Mouse (Mus musculus): ENCODE measurements around the gene Castor2. TPM values are rescaled to one million over a fixed set of nuclear protein-coding genes. Genes with fewer than 3 reads are reported as not detected.

Castor2 gene
- polyA plus RNA-seq, 1 experiment from 2014 or later, result 28.8 TPM

Other genes starting within 250 kb of the Castor2 start
- gene Rcc1l, start 77.1 kb downstream of the Castor2 start, polyA plus RNA-seq (2014; fragmentation: Nextera tagmentation; extraction: Ambion mirVana), result 16.7 and 17.5 TPM in 2 replicates
- 11.6 and 14.0 TPM in 2 replicates for gene Gtf2ird2, start 84.3 kb downstream of the Castor2 start, polyA plus RNA-seq (2014; fragmentation: Nextera tagmentation; extraction: Ambion mirVana)
- 0.94 and 3.7 TPM in 2 replicates for gene Ncf1, start 129.9 kb downstream of the Castor2 start, polyA plus RNA-seq (2014; fragmentation: Nextera tagmentation; extraction: Ambion mirVana)
- 111 and 141 TPM in 2 replicates for gene Gtf2i, start 215.0 kb downstream of the Castor2 start, polyA plus RNA-seq (2014; fragmentation: Nextera tagmentation; extraction: Ambion mirVana)